Mouse (Mus musculus): Measurements from ENCODE around the gene Zc3h15. TPM values are rescaled to one million over a fixed set of nuclear protein-coding genes. Genes with fewer than 3 reads are reported as not detected.

The Zc3h15 gene
- 37.0 and 39.9 TPM in 2 replicates for polyA plus RNA-seq (2012; rRNA removed)

- no peaks in the 10 kb centered on the region for H3K36me3 ChIP-seq (ENCODE audit: control insufficient read depth, insufficient read depth, low read length)
- TF ChIP-seq CTCF (IDR thresholded peaks at IDR 0.05; ENCODE audit: control insufficient read depth, insufficient read depth, insufficient replicate concordance, low read depth, low read length) (peak; percentile 14; the same call in 1 of the 2 replicates), POLR2A (IDR thresholded peaks at IDR 0.05; ENCODE audit: control insufficient read depth, low read depth, low read length) (peak; percentile 87)
Measured at GRCm38 (mm10) chr2:83644276-83645252, at the start of gene Zc3h15. Gene Zc3h15 (plus strand): TSS chr2:83644435.

GRCm38 (mm10) chr2:83620558-83621367, 23.5 kb upstream of the Zc3h15 start:
- Histone ChIP-seq H3K27me3 (ENCODE audit: control insufficient read depth, insufficient read depth, low read length) (no peaks in the 10 kb centered on the region), H3K4me3 (ENCODE audit: control insufficient read depth, low read depth, low read length) (no peak overlapping the region), H3K36me3 (ENCODE audit: control insufficient read depth, insufficient read depth, low read length) (no peaks in the 10 kb centered on the region), H3K4me1 (ENCODE audit: control insufficient read depth, insufficient read depth, low read length) (peaks cover 2% of the 10 kb centered on the region; the same call in 1 of the 2 replicates), H3K27ac (ENCODE audit: control insufficient read depth, insufficient read depth, low read depth, low read length) (no peak overlapping the region)
- TF ChIP-seq POLR2A (IDR thresholded peaks at IDR 0.05; ENCODE audit: control insufficient read depth, low read depth, low read length) = no peak
- TF ChIP-seq CTCF (IDR thresholded peaks at IDR 0.05; ENCODE audit: control insufficient read depth, insufficient read depth, insufficient replicate concordance, low read depth, low read length) = no peak

More at GRCm38 (mm10) chr2:83644276-83645252, at the start of gene Zc3h15:
- no peaks in the 10 kb centered on the region for H3K27me3 ChIP-seq (ENCODE audit: control insufficient read depth, insufficient read depth, low read length)
- peak within 1 kb of the TSS; percentile 98 for H3K4me3 ChIP-seq (ENCODE audit: control insufficient read depth, low read depth, low read length)
- H3K4me1 ChIP-seq (ENCODE audit: control insufficient read depth, insufficient read depth, low read length) = no peaks in the 10 kb centered on the region; the same call in 1 of the 2 replicates
- peak within 1 kb of the TSS; percentile 81 for H3K27ac ChIP-seq (ENCODE audit: control insufficient read depth, insufficient read depth, low read depth, low read length)

- no peak for TF ChIP-seq CTCF (IDR thresholded peaks at IDR 0.05; ENCODE audit: control insufficient read depth, insufficient read depth, insufficient replicate concordance, low read depth, low read length)
- no peak for TF ChIP-seq POLR2A (IDR thresholded peaks at IDR 0.05; ENCODE audit: control insufficient read depth, low read depth, low read length)
- no peaks in the 10 kb centered on the region for H3K36me3 ChIP-seq (ENCODE audit: control insufficient read depth, insufficient read depth, low read length)
- no peak overlapping the region for H3K4me3 ChIP-seq (ENCODE audit: control insufficient read depth, low read depth, low read length)
- no peak overlapping the region for H3K27ac ChIP-seq (ENCODE audit: control insufficient read depth, insufficient read depth, low read depth, low read length)
- H3K27me3 ChIP-seq (ENCODE audit: control insufficient read depth, insufficient read depth, low read length) = no peaks in the 10 kb centered on the region
- H3K4me1 ChIP-seq (ENCODE audit: control insufficient read depth, insufficient read depth, low read length) = peaks cover 2% of the 10 kb centered on the region; the same call in 1 of the 2 replicates
Measured at GRCm38 (mm10) chr2:83621511-83621910, 22.7 kb upstream of the Zc3h15 start.

DNA sequence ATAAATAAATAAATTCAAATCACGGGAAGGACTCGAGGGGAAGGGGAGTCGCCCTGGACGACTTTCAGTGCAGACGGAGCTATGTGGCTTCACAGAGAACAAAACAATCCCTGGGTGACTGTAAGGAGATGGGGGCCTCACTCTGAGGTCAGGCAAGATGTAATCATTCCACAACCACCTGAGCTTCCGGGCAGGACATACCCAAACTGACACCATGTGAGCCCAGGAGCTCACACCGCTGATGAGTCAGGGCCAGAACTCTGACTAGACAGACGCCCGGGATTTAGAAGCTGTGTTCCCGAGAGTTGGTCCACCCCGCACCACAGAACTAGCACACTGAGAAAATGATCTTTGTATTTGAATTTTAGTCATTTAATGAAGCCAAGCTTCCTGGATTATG, 21.4 kb upstream of the Zc3h15 start:
- H3K36me3 ChIP-seq (ENCODE audit: control insufficient read depth, insufficient read depth, low read length) = no peaks in the 10 kb centered on the region
- no peaks in the 10 kb centered on the region for H3K27me3 ChIP-seq (ENCODE audit: control insufficient read depth, insufficient read depth, low read length)
- no peak overlapping the region for H3K27ac ChIP-seq (ENCODE audit: control insufficient read depth, insufficient read depth, low read depth, low read length)
- no peak overlapping the region for H3K4me3 ChIP-seq (ENCODE audit: control insufficient read depth, low read depth, low read length)
- H3K4me1 ChIP-seq (ENCODE audit: control insufficient read depth, insufficient read depth, low read length) = peaks cover 2% of the 10 kb centered on the region; the same call in 1 of the 2 replicates
- TF ChIP-seq CTCF (IDR thresholded peaks at IDR 0.05; ENCODE audit: control insufficient read depth, insufficient read depth, insufficient replicate concordance, low read depth, low read length) = no peak
- TF ChIP-seq POLR2A (IDR thresholded peaks at IDR 0.05; ENCODE audit: control insufficient read depth, low read depth, low read length) = no peak

- TF ChIP-seq POLR2A (IDR thresholded peaks at IDR 0.05; ENCODE audit: control insufficient read depth, low read depth, low read length) (no peak), CTCF (IDR thresholded peaks at IDR 0.05; ENCODE audit: control insufficient read depth, insufficient read depth, insufficient replicate concordance, low read depth, low read length) (no peak)
- H3K4me3 ChIP-seq (ENCODE audit: control insufficient read depth, low read depth, low read length) = no peak overlapping the region
- no peak overlapping the region for H3K27ac ChIP-seq (ENCODE audit: control insufficient read depth, insufficient read depth, low read depth, low read length)
- H3K4me1 ChIP-seq (ENCODE audit: control insufficient read depth, insufficient read depth, low read length) = peaks cover 2% of the 10 kb centered on the region; the same call in 1 of the 2 replicates
- H3K36me3 ChIP-seq (ENCODE audit: control insufficient read depth, insufficient read depth, low read length) = no peaks in the 10 kb centered on the region
- no peaks in the 10 kb centered on the region for H3K27me3 ChIP-seq (ENCODE audit: control insufficient read depth, insufficient read depth, low read length)
Measured at GRCm38 (mm10) chr2:83624045-83624444, 20.2 kb upstream of the Zc3h15 start.

DNA sequence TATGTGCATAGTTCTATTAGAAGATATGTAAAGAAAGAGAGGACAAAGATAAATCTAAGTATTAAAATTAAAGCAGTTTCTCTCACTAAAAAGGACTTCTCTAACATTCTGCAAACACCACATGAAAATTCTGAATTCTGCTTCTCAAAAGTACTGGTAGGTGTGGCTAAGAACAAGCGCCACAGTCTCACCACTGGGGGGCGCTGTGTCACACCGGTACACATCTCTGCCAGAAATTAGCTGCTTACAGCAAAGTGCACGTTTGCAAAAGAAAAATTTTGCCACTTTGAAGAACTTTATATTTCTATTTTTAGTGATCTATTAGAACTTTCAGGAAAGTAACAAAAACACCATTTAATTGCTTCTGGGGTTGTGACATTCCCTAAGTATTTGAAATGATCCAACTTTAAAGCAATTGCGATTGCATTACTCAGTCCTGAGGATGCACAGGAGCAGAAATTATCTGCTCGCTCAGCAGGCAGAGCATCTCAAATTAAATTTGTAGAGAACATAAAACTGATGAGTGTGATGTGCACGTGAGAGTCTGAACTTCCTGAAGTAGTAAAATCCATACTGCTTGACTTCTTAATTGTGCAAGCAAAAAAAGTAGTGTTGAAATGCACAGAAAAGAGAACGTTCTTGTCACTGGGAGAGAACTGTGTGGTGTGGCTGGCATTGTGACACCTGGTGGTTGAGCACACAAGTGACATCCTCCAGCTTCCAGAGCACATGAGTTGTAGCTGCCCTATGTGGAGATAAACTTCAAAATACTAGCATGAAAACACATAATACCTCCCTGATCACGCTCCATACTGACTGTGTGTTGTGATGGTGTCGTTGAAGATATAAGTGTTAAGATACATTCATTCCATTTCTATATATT, 18.8 kb upstream of the Zc3h15 start:
- Histone ChIP-seq H3K27me3 (ENCODE audit: control insufficient read depth, insufficient read depth, low read length) (no peaks in the 10 kb centered on the region), H3K27ac (ENCODE audit: control insufficient read depth, insufficient read depth, low read depth, low read length) (no peak overlapping the region), H3K4me1 (ENCODE audit: control insufficient read depth, insufficient read depth, low read length) (peaks cover 2% of the 10 kb centered on the region; the same call in 1 of the 2 replicates), H3K4me3 (ENCODE audit: control insufficient read depth, low read depth, low read length) (no peak overlapping the region), H3K36me3 (ENCODE audit: control insufficient read depth, insufficient read depth, low read length) (no peaks in the 10 kb centered on the region)
- peak; percentile 89; the same call in 1 of the 2 replicates for TF ChIP-seq CTCF (IDR thresholded peaks at IDR 0.05; ENCODE audit: control insufficient read depth, insufficient read depth, insufficient replicate concordance, low read depth, low read length)
- no peak for TF ChIP-seq POLR2A (IDR thresholded peaks at IDR 0.05; ENCODE audit: control insufficient read depth, low read depth, low read length)

Data from testis, adult 2 months (tissue).